Mouse (Mus musculus) neural tube, embryonic 11.5 days (tissue): Measurements from ENCODE around the gene Zbtb43. TPM values are rescaled to one million over a fixed set of nuclear protein-coding genes. Genes with fewer than 3 reads are reported as not detected.

Source experiments
- ATAC-seq: fragments of 200-750 bp; cut with Nextera tagmentation; 2 replicates; pipeline ENCODE4 v1.8.0; 2017; ENCODE audit warnings: moderate number of reproducible peaks, mild to moderate bottlenecking, moderate TSS enrichment, moderate library complexity; ENCODE audit not compliant: insufficient read depth, low FRiP score, low TSS enrichment
- DNase-seq: peaks from one replicate; pipeline ENCODE4 v3.0.0-alpha.2; 2015; ENCODE audit warnings: low spot score
- H3K27ac ChIP-seq: fragments of 300-500 bp; sonication (generic); 2 replicates; pipeline ENCODE4 v1.5.1; 2014; ENCODE audit warnings: low read depth, mild to moderate bottlenecking, low read length
- H3K27me3 ChIP-seq: fragments of 300-500 bp; sonication (generic); 2 replicates; pipeline ENCODE4 v1.6.1; 2014; ENCODE audit warnings: mild to moderate bottlenecking, low read length, mixed read lengths; ENCODE audit not compliant: control insufficient read depth, insufficient read depth
- H3K36me3 ChIP-seq: fragments of 300-500 bp; sonication (generic); 2 replicates; pipeline ENCODE4 v1.6.1; 2014; ENCODE audit warnings: mild to moderate bottlenecking, low read length, moderate library complexity, mixed read lengths; ENCODE audit not compliant: control insufficient read depth, insufficient read depth
- H3K4me1 ChIP-seq: fragments of 300-500 bp; sonication (generic); 2 replicates; pipeline ENCODE4 v1.6.1; 2014; ENCODE audit warnings: low read length, mixed read lengths; ENCODE audit not compliant: control insufficient read depth, insufficient read depth
- H3K4me2 ChIP-seq: fragments of 300-500 bp; sonication (generic); 2 replicates; pipeline ENCODE4 v1.6.1; 2014; ENCODE audit warnings: low read depth, mild to moderate bottlenecking, moderate library complexity
- H3K4me3 ChIP-seq: fragments of 300-500 bp; sonication (generic); 2 replicates; pipeline ENCODE4 v1.5.1; 2014; ENCODE audit warnings: low read depth, low read length
- H3K9ac ChIP-seq: fragments of 300-500 bp; sonication (generic); 2 replicates; pipeline ENCODE4 v1.6.1; 2014; ENCODE audit warnings: mild to moderate bottlenecking, low read length
- H3K9me3 ChIP-seq: fragments of 300-500 bp; sonication (generic); 2 replicates; pipeline ENCODE4 v1.6.1; 2016; ENCODE audit warnings: low read length; ENCODE audit not compliant: control insufficient read depth
- WGBS: fragments of 180-500 bp; shearing (Covaris S2); extraction: QIAGEN DNeasy Blood & Tissue Kit; methylation state at CpG from one replicate; pipeline ENCODE4 v1.1.7; 2014; 5-methylcytosine and 5-hydroxymethylcytosine counted together
- polyA plus RNA-seq: library from polyadenylated mRNA; unstranded; fragments of >200 nt; fragmentation: Nextera tagmentation; extraction: Ambion mirVana; gene quantifications from 2 replicates; pipeline ENCODE4 v1.2.1, GENCODE M21; 2014

Zbtb43 gene
- polyA plus RNA-seq, 1 experiment from 2014 or later, result 22.5 TPM

DNA sequence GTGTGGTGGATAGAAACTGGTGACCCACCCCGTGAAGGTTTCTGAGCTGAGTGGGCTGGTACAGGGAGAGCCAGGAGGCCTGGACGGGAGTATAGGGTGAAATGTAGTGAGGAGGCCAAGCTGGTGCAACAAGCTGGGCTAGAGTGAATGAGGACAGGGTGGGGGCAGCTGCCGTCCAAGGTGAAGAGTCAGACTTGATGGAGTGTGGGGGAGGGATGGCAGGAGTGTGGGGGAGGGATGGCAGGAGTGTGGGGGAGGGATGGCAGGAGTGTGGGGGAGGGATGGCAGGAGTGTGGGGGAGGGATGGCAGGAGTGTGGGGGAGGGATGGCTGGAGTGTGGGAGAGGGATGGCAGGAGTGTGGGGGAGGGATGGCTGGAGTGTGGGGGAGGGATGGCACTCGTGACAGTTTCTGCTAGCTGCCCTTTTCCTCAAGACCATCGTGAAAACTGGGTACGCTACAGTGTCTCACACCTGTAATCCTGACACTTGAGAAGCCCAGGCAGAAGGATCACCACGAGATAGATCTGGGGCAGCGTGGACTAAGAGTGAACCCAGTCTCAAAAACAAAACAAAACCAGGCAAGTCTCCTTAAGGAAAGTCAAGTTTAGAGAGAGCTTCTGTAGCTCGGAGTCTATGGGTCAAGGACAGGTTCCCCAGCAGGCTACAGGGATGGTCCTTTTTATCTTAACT, 28.2 kb downstream of the Zbtb43 start:
- Histone ChIP-seq H3K9ac (no peak overlapping the region), H3K27ac (no peak overlapping the region), H3K36me3 (no peaks in the 10 kb centered on the region), H3K4me3 (no peak overlapping the region), H3K4me1 (peaks cover 19% of the 10 kb centered on the region), H3K4me2 (no peak overlapping the region), H3K9me3 (no peaks in the 10 kb centered on the region), H3K27me3 (no peaks in the 10 kb centered on the region)
- 23% methylated on average over 9 of the region's 9 CpGs for WGBS
- ATAC-seq (no peak), DNase-seq (no peak)

GRCm38 (mm10) chr2:33439471-33439881, 28.9 kb downstream of the Zbtb43 start:
- Histone ChIP-seq H3K4me1 (peaks cover 19% of the 10 kb centered on the region), H3K4me2 (no peak overlapping the region), H3K4me3 (no peak overlapping the region), H3K9ac (peak overlapping the region; percentile 32; the same call in 1 of the 2 replicates), H3K27ac (no peak overlapping the region), H3K36me3 (no peaks in the 10 kb centered on the region), H3K9me3 (no peaks in the 10 kb centered on the region), H3K27me3 (no peaks in the 10 kb centered on the region)
- 6% methylated on average over 8 of the region's 8 CpGs for WGBS
- ATAC-seq (no peak), DNase-seq (no peak)

- WGBS, result 7% methylated on average over 2 of the region's 2 CpGs
- Histone ChIP-seq H3K9ac (no peak overlapping the region), H3K27me3 (no peaks in the 10 kb centered on the region)
Measured at GRCm38 (mm10) chr2:33438377-33438776, 30.0 kb downstream of the Zbtb43 start.

DNA sequence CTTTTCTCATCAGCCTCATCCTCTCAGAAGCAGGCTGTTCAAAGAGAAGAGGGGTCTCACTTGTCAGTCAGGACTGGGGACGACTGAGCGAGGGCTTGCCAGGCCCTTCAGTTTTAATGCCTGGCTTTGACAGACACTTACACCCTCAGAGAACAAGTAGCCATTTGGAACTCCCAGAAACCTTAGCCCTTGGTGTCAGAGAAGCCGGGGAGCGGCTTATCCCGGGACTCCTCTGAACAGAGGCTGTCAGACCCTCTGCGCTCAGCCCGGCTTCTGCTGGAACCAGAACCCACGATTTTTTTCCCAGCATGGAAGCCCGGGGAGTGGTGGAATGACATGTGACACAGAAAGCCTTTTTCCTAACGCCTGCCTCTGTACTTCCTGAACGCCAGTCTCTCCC, 31.2 kb downstream of the Zbtb43 start:
- no peak for ATAC-seq
- 59% methylated on average over 11 of the region's 11 CpGs for WGBS
- no peak overlapping the region for H3K4me3 ChIP-seq
- H3K4me2 ChIP-seq, result no peak overlapping the region
- H3K27me3 ChIP-seq, result no peaks in the 10 kb centered on the region
- H3K27ac ChIP-seq, result no peak overlapping the region
- no peaks in the 10 kb centered on the region for H3K36me3 ChIP-seq
- H3K9me3 ChIP-seq, result no peaks in the 10 kb centered on the region
- peaks cover 19% of the 10 kb centered on the region for H3K4me1 ChIP-seq
- DNase-seq, result no peak
- H3K9ac ChIP-seq, result no peak overlapping the region

More at GRCm38 (mm10) chr2:33438377-33438776, 30.0 kb downstream of the Zbtb43 start:
- peaks cover 19% of the 10 kb centered on the region for H3K4me1 ChIP-seq
- no peak for ATAC-seq
- no peaks in the 10 kb centered on the region for H3K9me3 ChIP-seq
- H3K27ac ChIP-seq, result no peak overlapping the region
- H3K36me3 ChIP-seq, result no peaks in the 10 kb centered on the region
- H3K4me3 ChIP-seq, result no peak overlapping the region
- no peak for DNase-seq
- no peak overlapping the region for H3K4me2 ChIP-seq

DNA sequence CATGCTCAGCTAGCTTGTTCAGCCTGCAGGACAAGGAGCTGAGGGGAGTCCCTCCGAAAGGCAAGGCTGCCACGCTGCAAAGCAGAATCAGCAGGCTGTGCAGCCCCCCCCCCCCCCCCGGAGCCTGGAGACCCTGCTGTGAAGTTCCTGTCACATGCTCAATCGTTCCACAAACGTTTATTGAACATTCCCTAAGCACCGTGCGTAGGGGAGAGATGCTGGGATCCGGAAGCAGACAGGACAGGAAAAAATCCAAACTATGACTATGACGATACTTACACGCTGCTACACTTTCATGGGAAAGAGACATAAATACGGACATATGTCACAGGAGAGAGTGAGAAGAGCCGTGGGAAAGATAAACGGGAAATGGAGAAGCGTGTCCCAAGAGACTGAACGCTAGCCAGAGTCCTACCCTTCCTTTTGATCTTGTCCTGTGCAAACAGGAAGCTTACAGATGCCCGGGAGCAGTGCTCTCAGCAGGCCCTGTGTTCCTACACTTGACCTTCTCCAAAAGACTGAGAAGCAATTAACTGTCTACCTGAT, 32.3 kb downstream of the Zbtb43 start:
- Histone ChIP-seq H3K4me1 (peaks cover 19% of the 10 kb centered on the region), H3K4me2 (peak overlapping the region; percentile 35), H3K27ac (no peak overlapping the region), H3K9me3 (no peaks in the 10 kb centered on the region), H3K27me3 (no peaks in the 10 kb centered on the region), H3K4me3 (peak overlapping the region; percentile 13; the same call in 1 of the 2 replicates), H3K9ac (peak overlapping the region; percentile 1; the same call in 1 of the 2 replicates), H3K36me3 (no peaks in the 10 kb centered on the region)
- WGBS, result 9% methylated on average over 16 of the region's 16 CpGs
- ATAC-seq (no peak), DNase-seq (peak; percentile 54)

- no peaks in the 10 kb centered on the region for H3K27me3 ChIP-seq
- H3K4me2 ChIP-seq, result no peak overlapping the region
- DNase-seq (no peak), ATAC-seq (no peak)
- 0 out of 2 replicates have a peak overlapping the region, but pooled peaks have one; percentile 20 for H3K27ac ChIP-seq
- H3K4me3 ChIP-seq, result no peak overlapping the region
- no peaks in the 10 kb centered on the region for H3K36me3 ChIP-seq
- H3K9me3 ChIP-seq, result no peaks in the 10 kb centered on the region
- H3K4me1 ChIP-seq, result peaks cover 20% of the 10 kb centered on the region
- H3K9ac ChIP-seq, result no peak overlapping the region
- 50% methylated on average over 8 of the region's 8 CpGs for WGBS
Measured at GRCm38 (mm10) chr2:33435036-33435650, 33.2 kb downstream of the Zbtb43 start.

- Histone ChIP-seq H3K27ac (no peak overlapping the region), H3K4me3 (no peak overlapping the region), H3K27me3 (no peaks in the 10 kb centered on the region), H3K4me1 (peaks cover 18% of the 10 kb centered on the region), H3K36me3 (no peaks in the 10 kb centered on the region), H3K9ac (no peak overlapping the region), H3K4me2 (no peak overlapping the region), H3K9me3 (no peaks in the 10 kb centered on the region)
- no peak for ATAC-seq
- peak; percentile 58 for DNase-seq
- 51% methylated on average over 5 of the region's 5 CpGs for WGBS
Measured at GRCm38 (mm10) chr2:33432877-33433276, 35.5 kb downstream of the Zbtb43 start.

DNA sequence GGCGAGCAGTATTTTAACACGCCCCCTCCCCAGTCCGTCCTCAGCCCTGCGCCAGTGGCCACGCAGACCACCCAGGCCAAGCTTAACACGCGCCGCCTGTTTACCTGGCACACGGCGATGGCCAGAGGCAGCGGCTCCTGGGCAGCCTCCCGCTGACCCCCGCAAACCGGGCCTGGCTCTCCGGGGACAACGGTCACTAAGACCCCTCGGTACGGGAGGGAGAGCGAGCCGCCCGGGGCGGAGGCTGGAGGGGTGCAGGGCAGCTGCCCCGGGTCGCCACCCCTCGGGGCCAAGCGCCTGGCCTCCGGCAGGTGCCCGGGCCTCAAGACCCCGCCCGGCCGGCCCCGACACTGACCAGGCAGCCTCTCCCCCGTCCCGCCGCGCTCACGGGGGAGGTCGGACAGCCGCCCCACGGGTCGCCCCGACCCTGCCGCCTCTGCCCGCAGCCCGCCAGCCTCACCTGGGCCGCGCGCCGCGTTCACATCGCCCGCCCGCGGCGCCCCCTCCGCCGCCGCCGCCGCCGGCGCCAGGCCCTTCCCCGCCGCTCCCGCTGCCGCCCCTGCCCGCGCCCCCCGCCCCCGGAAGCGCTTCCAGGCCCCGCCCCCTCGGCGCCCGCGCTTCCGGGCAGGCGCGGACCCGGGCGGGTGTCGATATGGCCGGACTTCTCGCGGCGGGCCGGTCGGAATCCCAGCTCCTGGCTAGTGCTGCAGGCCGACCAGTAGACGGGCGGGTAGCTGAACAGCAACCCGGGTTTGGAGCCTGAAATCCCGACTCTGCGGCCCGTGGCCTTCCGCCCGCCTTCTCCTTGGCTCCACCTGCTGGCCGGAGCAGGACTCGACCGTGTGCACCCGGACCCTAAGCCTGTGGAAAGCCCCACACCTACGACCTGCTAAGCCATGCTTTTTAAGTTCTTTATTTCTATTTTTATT, 37.3 kb downstream of the Zbtb43 start, which contains the start of gene Zbtb34:
TSS of gene Zbtb34 (minus strand) at position 554 of the 929 bp plus-strand sequence.
- ATAC-seq, result peak; percentile 79; the same call in 1 of the 2 replicates
- DNase-seq, result peak; percentile 83
- peak within 1 kb of the TSS; percentile 90 for H3K9ac ChIP-seq
- H3K4me1 ChIP-seq, result peaks cover 14% of the 10 kb centered on the region
- under 1% methylated on average over 84 of the region's 102 CpGs for WGBS
- H3K36me3 ChIP-seq, result 0 out of 2 replicates have a peak, but pooled peaks cover 2% of the 10 kb centered on the region
- peak within 1 kb of the TSS; percentile 89 for H3K4me2 ChIP-seq
- no peaks in the 10 kb centered on the region for H3K27me3 ChIP-seq
- H3K4me3 ChIP-seq, result peak within 1 kb of the TSS; percentile 87
- H3K27ac ChIP-seq, result 0 out of 2 replicates have a peak within 1 kb of the TSS, but pooled peaks have one; percentile 39
- no peaks in the 10 kb centered on the region for H3K9me3 ChIP-seq
